Mouse (Mus musculus) lung, embryonic 14.5 days (tissue): Measurements from ENCODE around the gene Arhgap24. TPM values are rescaled to one million over a fixed set of nuclear protein-coding genes. Genes with fewer than 3 reads are reported as not detected.
"Not testable (repeated sequence)": the region's sequence is repeated elsewhere in the genome, so short reads cannot be mapped to it uniquely, and the experiment has no call there.

Source experiments
- ATAC-seq: fragments of 200-750 bp; cut with Nextera tagmentation; 2 replicates; pipeline ENCODE4 v1.8.0; 2017; ENCODE audit warnings: mild to moderate bottlenecking, moderate TSS enrichment, moderate library complexity; ENCODE audit not compliant: insufficient read depth
- DNase-seq: peaks from one replicate; pipeline ENCODE4 v3.0.0-alpha.2; 2015
- H3K27ac ChIP-seq: fragments of 300-500 bp; sonication (generic); 2 replicates; pipeline ENCODE4 v1.5.1; 2014; ENCODE audit warnings: low read depth, mild to moderate bottlenecking, moderate library complexity
- H3K27me3 ChIP-seq: fragments of 300-500 bp; sonication (generic); 2 replicates; pipeline ENCODE4 v1.6.1; 2014; ENCODE audit warnings: low read length, control low read depth; ENCODE audit not compliant: insufficient read depth
- H3K36me3 ChIP-seq: fragments of 300-500 bp; sonication (generic); 2 replicates; pipeline ENCODE4 v1.6.1; 2014; ENCODE audit warnings: control low read depth; ENCODE audit not compliant: insufficient read depth
- H3K4me1 ChIP-seq: fragments of 300-500 bp; sonication (generic); 2 replicates; pipeline ENCODE4 v1.6.1; 2014; ENCODE audit warnings: antibody characterized with exemption, control low read depth; ENCODE audit not compliant: insufficient read depth
- H3K4me2 ChIP-seq: fragments of 300-500 bp; sonication (generic); 2 replicates; pipeline ENCODE4 v1.6.1; 2014; ENCODE audit warnings: mild to moderate bottlenecking
- H3K4me3 ChIP-seq: fragments of 300-500 bp; sonication (generic); 2 replicates; pipeline ENCODE4 v1.5.1; 2014; ENCODE audit warnings: low read depth, low read length
- H3K9ac ChIP-seq: fragments of 300-500 bp; sonication (generic); 2 replicates; pipeline ENCODE4 v1.6.1; 2014
- H3K9me3 ChIP-seq: fragments of 300-500 bp; sonication (generic); 2 replicates; pipeline ENCODE4 v1.6.1; 2016; ENCODE audit warnings: low read depth, low read length, control low read depth
- CTCF ChIP-seq: IDR thresholded peaks from 2 replicates; pipeline ENCODE4 v1.5.1; 2016; ENCODE audit warnings: antibody characterized with exemption, low read depth
- WGBS: fragments of 180-500 bp; shearing (Covaris S2); extraction: QIAGEN DNeasy Blood & Tissue Kit; methylation state at CpG from one replicate; pipeline ENCODE4 v1.1.7; 2014; 5-methylcytosine and 5-hydroxymethylcytosine counted together
- polyA plus RNA-seq: library from polyadenylated mRNA; unstranded; fragments of >200 nt; fragmentation: Nextera tagmentation; extraction: Ambion mirVana; gene quantifications from 2 replicates; pipeline ENCODE4 v1.2.1, GENCODE M21; 2014

Arhgap24 gene
- polyA plus RNA-seq, 1 experiment from 2014 or later: 26.2 TPM

GRCm38 (mm10) chr5:102858047-102858446, 376.9 kb downstream of the Arhgap24 start:
- Histone ChIP-seq H3K27ac (no peak overlapping the region), H3K4me2 (no peak overlapping the region), H3K4me3 (no peak overlapping the region), H3K27me3 (no peaks in the 10 kb centered on the region), H3K4me1 (no peaks in the 10 kb centered on the region), H3K36me3 (no peaks in the 10 kb centered on the region), H3K9ac (no peak overlapping the region), H3K9me3 (no peaks in the 10 kb centered on the region)
- ATAC-seq (no peak), DNase-seq (no peak)
- TF ChIP-seq CTCF: no peak

GRCm38 (mm10) chr5:102859749-102860148, 378.6 kb downstream of the Arhgap24 start:
- H3K36me3 ChIP-seq: no peaks in the 10 kb centered on the region
- no peak for DNase-seq
- TF ChIP-seq CTCF: no peak
- no peaks in the 10 kb centered on the region for H3K27me3 ChIP-seq
- H3K9ac ChIP-seq: no peak overlapping the region
- WGBS: 67% methylated on average over 11 of the region's 11 CpGs
- no peak overlapping the region for H3K27ac ChIP-seq
- no peak for ATAC-seq
- no peaks in the 10 kb centered on the region for H3K9me3 ChIP-seq
- no peaks in the 10 kb centered on the region for H3K4me1 ChIP-seq
- H3K4me2 ChIP-seq: no peak overlapping the region
- no peak overlapping the region for H3K4me3 ChIP-seq

DNA sequence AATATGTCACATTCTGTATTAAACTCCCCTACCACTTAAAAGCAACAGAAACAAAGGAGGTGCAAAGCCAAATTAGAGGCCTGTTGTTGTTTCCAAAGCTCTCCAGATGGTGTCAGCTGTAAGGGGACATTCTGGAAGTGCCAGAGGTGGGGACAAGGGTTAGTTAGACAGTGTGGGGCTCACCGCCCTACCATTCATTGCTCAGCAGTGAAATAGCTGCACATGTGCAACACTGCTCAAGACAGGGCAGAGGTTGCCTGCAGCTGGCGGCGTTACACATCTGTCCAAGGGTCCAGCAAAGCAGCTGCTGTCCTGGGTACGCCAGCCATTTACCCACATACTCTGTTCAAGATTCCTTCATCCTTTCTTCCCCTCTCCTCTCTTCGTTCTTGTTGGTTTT, 387.0 kb downstream of the Arhgap24 start:
- WGBS: 29% methylated on average over 5 of the region's 5 CpGs
- H3K4me1 ChIP-seq: no peaks in the 10 kb centered on the region

GRCm38 (mm10) chr5:102872996-102873395, 391.8 kb downstream of the Arhgap24 start:
- not testable (repeated sequence) for H3K9ac ChIP-seq, H3K36me3 ChIP-seq, DNase-seq, H3K9me3 ChIP-seq, H3K4me3 ChIP-seq, H3K4me2 ChIP-seq, ATAC-seq, H3K4me1 ChIP-seq, H3K27ac ChIP-seq, H3K27me3 ChIP-seq
- 84% methylated on average over 9 of the region's 9 CpGs for WGBS

More for the DNA sequence above, 387.0 kb downstream of the Arhgap24 start:
- no peaks in the 10 kb centered on the region for H3K9me3 ChIP-seq
- no peak for TF ChIP-seq CTCF
- DNase-seq (peak; percentile 30), ATAC-seq (peak; percentile 69; the same call in 1 of the 2 replicates)
- H3K9ac ChIP-seq: no peak overlapping the region
- H3K27me3 ChIP-seq: no peaks in the 10 kb centered on the region
- no peak overlapping the region for H3K4me3 ChIP-seq
- no peaks in the 10 kb centered on the region for H3K36me3 ChIP-seq
- no peak overlapping the region for H3K27ac ChIP-seq
- H3K4me2 ChIP-seq: no peak overlapping the region

- ATAC-seq: peak; percentile 65; the same call in 1 of the 2 replicates
- Histone ChIP-seq H3K4me3 (no peak overlapping the region), H3K36me3 (peaks cover 3% of the 10 kb centered on the region; the same call in 1 of the 2 replicates), H3K9ac (no peak overlapping the region), H3K4me2 (no peak overlapping the region), H3K27ac (no peak overlapping the region), H3K27me3 (no peaks in the 10 kb centered on the region), H3K4me1 (no peaks in the 10 kb centered on the region), H3K9me3 (no peaks in the 10 kb centered on the region)
- peak; percentile 92 for DNase-seq
- TF ChIP-seq CTCF: peak; percentile 86
- WGBS: 37% methylated on average over 11 of the region's 11 CpGs
These were observed 393.6 kb downstream of the Arhgap24 start for GRCm38 (mm10) chr5:102874605-102875298.

DNA sequence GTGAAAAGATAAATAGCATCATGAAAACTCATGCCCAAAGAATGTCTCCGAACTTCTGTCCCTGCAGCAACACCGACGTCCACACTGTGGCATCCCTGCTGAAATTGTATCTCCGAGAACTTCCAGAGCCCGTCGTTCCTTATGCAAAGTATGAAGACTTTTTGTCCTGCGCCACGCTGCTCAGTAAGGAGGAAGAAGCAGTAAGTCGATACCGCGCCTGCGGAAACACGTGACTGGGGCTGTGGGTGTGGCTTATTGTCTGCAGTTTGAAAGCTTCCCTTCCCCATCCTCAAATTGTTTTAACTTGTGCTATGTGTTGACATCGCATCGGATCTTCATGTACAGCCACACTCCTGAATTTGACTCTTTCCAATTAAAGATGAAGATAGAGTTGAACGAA, 394.4 kb downstream of the Arhgap24 start:
- no peak for ATAC-seq
- TF ChIP-seq CTCF: no peak
- no peak for DNase-seq

GRCm38 (mm10) chr5:102888482-102889162, 407.4 kb downstream of the Arhgap24 start:
- Histone ChIP-seq H3K9ac (no peak overlapping the region), H3K4me3 (no peak overlapping the region), H3K27ac (no peak overlapping the region), H3K4me2 (no peak overlapping the region), H3K27me3 (no peaks in the 10 kb centered on the region), H3K36me3 (peaks cover 13% of the 10 kb centered on the region; the same call in 1 of the 2 replicates), H3K4me1 (no peaks in the 10 kb centered on the region), H3K9me3 (no peaks in the 10 kb centered on the region)
- no peak for TF ChIP-seq CTCF
- WGBS: 78% methylated on average over 14 of the region's 14 CpGs
- DNase-seq (no peak), ATAC-seq (no peak)

More for the DNA sequence above, 394.4 kb downstream of the Arhgap24 start:
- no peaks in the 10 kb centered on the region for H3K27me3 ChIP-seq
- H3K9ac ChIP-seq: no peak overlapping the region
- peaks cover 3% of the 10 kb centered on the region; the same call in 1 of the 2 replicates for H3K36me3 ChIP-seq
- no peaks in the 10 kb centered on the region for H3K4me1 ChIP-seq
- no peak overlapping the region for H3K4me3 ChIP-seq
- H3K9me3 ChIP-seq: no peaks in the 10 kb centered on the region
- 60% methylated on average over 16 of the region's 16 CpGs for WGBS
- H3K4me2 ChIP-seq: no peak overlapping the region
- no peak overlapping the region for H3K27ac ChIP-seq
